Mouse (Mus musculus) cortical plate, adult 2 months (tissue): ENCODE data around the gene Gm17334.

Experiments
- CTCF ChIP-seq: fragments of 200-500 bp; IDR thresholded peaks from 2 replicates; pipeline ENCODE4 v1.5.1; 2011; ENCODE audit warnings: mild to moderate bottlenecking, control low read depth, low read length; ENCODE audit not compliant: insufficient read depth; ENCODE audit errors: extremely low read depth
- POLR2A ChIP-seq: fragments of 200-500 bp; IDR thresholded peaks from 2 replicates; pipeline ENCODE4 v1.6.1; 2011; ENCODE audit warnings: mild to moderate bottlenecking, low read length, control low read depth; ENCODE audit not compliant: insufficient read depth; ENCODE audit errors: extremely low read depth

- TF ChIP-seq CTCF (no peak), POLR2A (no peak)
Observed at GRCm38 (mm10) chr11:53811312-53811711, 38.3 kb upstream of the Gm17334 start.
